Mouse (Mus musculus): ENCODE results near the gene Fxyd4. TPM values are rescaled to one million over a fixed set of nuclear protein-coding genes. Genes with fewer than 3 reads are reported as not detected.

Fxyd4 gene
- total RNA-seq, 2 experiments from 2014 or later: not detected

DNA sequence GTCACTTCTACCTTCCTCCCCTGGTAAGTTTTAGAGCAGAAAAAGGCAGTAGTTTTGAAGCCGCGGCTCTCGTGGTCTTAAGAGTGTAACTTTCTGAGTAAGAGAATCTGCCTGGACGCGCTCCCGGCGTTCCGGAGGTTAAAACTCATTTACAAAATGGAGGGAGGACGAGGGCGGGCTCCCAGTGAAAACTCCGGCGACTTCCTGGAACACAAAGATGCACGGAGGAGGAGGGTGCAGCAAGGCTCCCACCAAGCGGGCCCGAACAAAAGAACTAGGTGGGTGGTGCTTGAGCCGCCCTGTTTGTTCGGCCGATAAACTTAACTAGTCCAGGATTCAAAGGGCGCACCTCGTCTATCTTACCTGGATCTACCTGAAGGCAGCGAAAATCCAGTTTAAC is 19.9 kb downstream of the Fxyd4 start:
- peak; percentile 78 for DNase-seq

DNA sequence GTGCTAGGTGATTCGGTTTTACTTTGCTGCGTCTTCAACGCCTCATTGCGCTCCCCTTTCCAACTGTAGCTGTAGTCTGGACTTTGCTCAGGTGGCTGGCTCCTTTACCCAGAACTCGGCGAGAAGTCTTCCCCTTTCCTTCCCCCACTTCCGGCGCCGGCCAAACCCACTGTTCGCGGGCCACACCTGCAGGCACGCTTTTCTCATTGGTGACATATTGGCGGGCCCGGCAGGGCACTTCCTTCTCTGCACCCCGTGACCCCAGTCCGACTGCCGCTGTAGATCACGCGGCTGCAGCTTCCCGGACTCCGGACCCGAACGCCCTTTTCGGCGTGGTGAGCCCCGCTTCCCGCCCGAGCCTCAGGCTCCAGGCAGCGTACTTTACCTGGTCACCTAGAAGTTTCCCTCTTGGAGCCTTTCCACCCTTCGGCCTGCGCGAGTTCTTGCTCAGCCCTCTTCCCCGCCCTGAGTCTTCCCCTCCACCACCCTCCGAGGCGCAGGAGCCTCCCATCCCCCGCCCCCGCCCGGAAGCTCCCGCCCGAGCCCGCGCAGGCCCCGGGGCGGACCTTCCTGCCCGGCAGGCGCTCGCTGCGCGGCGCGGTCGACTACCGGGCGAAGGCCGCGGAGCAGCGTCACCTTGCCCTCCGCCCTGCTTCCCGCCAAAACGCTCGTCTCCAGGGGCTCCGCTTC is 20.6 kb downstream of the Fxyd4 start:
- DNase-seq: peak; percentile 81

DNA sequence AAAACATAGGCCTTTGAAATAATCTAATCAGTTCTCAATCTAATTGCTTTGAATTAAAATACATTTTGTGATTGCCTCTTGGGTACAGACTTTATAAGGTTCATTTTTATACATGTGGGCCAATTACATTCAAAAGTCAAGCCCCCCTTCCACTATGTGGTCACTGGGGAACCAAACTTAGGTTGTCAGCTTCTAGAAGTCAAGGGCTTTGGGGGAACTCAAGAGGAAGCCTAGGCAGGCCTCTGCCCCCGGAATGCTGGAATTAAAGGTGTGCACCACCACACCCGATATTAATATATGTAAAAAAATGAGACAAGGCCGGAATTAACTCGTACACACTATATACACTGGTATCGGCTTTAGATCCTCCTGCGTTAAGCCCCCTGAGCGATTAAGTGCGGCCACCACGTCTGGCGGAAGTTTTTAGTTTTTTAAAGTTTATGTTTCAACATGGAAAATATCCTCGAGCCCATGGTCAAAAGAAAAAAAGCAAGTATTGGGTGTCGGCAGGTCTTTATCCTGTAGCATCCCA is 21.2 kb downstream of the Fxyd4 start:
- no peak for DNase-seq

DNA sequence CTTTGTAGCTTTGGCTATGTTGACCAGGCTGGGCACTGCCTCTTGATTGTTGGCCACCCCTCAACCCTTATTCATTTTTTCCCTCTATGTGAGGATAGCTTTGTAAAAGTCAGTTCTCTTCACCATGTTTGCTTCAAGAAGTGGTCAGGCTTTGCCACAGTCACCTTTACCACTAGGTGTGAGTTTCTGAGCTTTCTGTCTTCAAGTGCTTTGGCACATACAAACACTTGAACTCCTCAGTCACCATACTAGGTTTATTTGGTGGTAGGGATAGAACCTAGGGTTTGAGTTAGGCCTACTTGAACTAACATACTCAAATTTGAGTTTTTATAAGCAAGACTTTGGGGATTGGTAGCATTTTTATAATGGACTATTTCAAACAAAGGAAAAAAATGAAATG is 23.0 kb downstream of the Fxyd4 start:
- DNase-seq: no peak

DNA sequence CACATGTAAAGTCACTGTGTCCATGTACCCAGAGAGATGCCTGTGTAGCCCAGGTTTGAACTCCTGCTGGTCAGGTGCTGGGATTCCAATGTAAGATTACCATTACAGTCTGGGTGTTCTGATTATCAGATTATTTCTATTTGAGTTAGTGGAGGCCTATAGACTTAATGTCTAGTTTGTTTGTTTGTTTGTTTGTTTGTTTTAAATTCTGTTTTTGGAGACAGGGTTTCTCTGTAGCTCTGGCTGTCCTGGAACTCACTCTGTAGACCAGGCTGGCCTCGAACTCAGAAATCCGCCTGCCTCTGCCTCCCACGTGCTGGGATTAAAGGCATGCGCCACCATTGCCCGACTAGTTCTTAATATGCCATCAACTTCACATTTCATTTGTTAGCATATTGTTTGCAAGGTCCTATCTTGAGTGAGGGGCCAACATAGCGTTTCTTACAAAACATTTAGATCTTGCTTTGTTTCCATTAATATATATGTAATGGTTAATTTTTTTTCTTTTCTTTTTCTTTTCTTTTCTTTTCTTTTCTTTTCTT is 27.3 kb downstream of the Fxyd4 start:
- DNase-seq: no peak

DNA sequence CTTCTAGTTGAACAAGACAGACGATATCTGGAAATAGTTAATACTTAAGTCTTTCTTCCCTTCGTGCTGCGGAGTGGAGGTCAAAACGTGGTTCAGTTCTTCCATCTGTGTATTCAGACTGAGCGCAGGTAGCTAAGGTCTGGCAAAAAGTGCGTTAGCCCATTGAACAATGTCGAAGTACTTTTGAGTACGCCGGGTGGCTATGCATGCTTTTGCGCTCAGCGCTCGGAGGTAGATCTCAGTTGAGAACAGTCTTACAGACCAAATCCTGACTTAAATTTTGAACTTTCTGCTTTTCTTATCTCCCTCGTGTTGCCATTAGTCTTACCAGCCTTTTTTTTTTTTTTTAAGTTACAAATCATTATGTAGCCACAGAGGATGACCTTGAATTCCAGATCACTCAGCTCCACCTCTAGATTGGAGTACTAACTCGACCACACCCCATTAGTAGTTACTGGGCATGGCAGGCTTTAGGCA is 29.0 kb downstream of the Fxyd4 start:
- no peak for DNase-seq

DNA sequence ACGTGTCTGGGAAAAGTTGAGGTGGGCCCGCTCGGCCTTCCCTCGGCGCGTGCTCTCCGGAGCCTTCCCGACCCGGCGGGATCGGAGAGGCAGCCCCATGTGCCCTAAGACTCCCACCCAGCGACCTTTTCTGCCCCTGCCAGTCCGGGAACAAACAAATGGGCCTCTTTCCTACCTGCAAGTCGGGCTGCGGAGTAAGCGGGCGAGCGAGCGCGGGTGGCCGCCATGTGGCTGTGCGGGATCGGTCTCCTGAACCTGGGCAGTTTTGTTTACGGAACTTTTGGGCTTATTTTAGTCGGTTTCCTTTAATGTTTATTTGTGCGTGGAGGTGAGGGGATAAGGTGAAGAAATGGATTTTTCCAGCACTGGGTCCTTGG is 29.5 kb downstream of the Fxyd4 start:
- no peak for DNase-seq

DNA sequence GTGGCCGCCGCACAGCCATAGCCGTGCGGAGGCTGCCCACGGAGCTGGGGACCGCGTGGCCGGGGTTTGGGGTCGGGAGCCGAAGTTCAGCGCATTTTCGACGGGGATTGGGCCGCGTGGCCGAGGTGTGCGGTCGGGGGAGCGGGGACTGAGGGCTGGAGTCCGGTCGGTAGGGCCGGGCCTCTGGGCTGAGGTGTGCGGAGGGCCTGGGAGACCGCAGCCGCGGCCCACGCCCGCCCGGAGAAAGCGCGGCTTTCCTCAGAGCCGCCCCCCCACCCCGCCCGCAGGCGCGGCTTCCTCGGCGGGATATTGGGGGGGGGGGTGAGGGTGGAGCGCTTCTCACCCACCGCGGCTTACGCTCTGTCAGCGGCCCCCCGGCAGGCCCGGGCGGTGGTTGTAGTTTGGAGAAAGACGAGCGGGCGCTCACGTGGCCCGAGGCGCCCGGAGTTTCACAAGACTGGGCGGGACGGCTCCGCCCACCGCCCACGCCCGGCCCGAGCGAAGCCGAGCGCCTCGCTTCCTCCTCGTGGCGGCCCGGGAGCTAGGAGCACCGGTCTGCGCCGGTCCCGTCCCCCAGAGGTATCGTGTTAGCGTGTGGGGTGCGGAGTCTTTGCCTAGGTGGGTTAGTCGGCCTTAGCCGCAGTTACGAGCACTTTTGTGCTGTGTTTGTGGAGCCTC is 30.1 kb downstream of the Fxyd4 start:
- DNase-seq: peak; percentile 91

DNA sequence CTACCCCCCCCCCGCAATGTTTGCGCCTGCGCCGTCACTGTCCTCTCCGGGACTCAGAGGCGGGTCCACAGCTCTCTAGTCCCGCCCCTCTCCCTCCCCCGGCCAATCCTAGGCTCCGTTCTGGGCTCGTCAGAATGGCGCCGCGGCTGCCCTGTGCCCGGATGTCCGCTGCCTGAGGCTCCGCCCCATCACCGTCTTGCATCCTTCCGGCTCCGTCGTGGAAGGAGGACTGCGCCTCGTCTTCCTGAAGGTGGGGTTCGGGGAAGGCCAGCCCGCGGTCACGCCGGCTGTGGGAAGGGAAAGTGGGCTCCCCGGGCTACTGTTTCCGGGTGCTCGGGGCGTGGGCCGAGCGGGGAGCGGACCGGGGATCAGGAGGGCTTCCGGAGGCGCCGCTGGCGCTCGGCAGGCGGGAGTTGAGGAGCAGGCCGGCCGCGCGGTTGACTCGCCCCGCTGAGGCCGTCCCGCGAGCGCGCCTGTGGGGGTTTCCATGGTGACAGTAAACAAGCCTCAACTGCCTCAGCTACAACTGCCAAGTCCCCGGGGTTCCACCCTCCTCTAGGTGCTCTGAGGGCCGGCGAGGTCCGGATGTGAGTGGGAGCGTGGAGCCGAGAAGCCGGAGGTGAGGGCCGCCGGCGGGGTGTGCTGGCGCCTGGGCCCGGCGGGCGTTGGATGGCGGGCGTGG is 30.8 kb downstream of the Fxyd4 start:
- peak; percentile 97 for DNase-seq

DNA sequence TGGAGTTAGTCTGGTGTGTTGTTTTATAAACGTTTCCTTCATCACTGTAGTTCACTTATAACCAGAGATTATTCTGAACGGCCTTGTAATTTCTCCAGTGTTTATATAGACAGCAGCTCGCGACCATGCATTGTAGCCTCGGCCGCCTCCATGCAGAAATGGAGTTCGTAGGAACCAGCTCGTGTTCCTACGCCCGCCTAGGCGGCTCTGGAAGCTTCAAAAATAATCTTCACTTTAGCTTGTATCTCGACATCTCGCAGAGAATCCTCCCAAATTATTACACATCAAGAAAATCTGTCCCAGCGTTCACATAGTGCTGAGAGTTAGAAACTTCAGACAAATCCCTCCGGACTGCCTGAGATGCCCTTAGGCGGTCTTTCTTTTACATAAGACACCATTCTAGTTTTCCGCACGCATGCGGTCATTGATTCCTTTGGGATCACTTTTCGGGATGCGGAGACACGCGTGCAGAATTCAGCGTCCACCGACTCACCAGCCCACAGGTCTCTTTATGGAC is 31.4 kb downstream of the Fxyd4 start:
- DNase-seq: peak; percentile 45

DNA sequence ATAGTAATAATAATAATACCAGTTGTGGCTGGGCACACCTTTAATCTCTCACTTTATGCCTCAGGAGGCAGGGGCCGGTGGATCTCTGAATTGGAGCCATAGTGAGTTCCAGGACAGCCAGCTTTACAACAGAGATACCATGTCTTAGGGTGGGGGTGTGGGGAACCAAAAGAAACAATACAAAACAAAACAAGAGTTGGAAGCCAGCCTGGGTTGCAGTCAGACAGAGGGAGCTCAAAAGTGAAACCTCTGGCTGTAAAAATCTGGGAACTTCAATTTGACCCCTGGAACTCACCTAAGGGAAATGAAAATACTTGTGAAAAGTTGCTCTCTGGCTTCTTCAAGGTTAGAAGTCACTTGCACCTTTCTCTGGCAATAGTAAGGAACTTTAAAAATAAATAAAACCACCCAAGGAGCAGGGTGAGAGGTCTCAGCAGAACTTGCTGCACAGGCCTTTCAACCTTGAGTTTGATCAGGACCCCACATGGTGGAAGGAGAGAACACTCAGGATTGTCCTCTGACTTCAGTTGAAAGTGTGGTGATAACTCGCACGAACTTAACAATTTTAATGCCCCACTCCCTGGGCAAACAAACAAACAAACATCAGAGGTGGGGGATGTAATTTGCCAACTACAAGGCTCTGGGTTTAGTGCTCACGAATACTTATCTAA is 32.1 kb downstream of the Fxyd4 start:
- DNase-seq: no peak

DNA sequence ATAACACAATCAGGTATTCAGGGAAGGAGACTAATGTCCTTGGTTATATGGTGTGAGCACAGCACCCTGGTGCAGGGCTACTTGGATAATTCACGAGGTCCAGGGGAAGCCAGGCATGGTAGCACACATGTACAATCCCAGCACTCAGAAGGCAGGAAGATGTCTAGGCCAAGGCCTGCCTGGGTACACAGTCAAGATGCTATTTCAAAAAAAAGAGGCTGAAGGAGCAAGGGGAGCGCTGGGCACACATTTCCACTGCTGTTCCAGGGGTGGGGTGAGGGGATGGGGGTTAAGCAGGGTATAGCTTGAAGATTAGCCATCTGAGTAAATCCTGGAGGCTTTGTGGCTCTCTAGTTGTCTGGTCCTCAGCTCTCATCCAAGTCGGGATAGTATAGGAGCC is 33.7 kb downstream of the Fxyd4 start:
- no peak for DNase-seq

DNA sequence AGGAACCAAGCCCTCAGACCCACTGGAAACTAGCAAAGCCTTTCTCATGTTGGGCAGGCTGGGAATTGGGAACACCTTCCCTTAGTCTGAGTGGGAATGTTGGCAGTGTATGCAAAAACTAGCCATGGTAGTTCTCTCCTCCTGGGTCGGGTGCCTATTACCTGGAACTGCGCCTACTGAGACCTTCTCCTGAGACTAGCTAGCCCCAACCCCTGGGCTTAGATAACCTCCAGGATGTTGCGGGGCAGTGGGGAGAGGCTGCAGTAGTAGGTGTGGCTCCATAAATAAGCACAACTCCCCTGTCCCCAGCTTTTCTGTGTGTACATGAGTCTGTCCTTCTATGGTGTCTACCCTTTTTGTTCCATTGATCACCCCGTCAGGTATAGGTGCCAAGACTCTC is 34.9 kb downstream of the Fxyd4 start:
- no peak for DNase-seq

DNA sequence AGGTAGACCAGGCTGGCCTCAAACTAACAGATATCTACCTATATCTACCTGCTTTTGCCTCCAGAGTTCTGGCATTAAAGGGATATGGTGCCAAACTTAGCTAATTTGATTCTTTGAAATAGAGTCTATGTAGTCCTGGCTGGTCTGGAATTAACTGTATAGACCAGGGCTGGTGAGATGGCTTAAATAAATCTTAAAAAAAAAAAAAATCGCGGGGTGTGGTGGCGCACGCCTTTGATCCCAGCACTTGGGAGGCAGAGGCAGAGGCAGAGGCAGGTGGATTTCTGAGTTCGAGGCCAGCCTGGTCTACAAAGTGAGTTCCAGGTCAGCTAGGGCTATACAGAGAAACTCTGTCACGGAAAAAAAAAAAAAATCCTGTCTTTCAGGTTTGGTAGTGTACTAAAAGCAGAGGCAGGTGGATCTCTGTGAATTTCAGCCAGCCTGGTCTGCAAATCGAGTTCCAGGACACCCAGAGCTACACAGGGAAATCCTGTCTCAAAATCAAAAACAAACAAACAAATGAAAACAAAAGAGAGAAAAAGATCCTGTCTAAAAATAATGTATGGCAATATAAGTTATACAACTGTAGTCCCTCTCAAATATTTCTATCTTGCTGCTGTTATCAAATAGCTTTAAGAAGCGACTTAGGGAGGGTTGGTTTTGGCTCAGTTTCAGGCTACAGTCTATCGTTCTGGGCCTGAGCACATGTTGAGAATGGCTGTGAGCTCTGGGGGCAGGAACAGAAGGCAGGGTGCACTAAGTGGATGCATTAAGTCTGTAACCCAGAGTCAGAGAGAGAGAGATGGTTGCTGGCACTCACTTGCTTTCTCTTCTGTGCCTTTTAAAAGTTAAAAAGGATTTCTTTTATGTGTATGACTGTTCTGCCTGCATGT is 35.7 kb downstream of the Fxyd4 start:
- no peak for DNase-seq

DNA sequence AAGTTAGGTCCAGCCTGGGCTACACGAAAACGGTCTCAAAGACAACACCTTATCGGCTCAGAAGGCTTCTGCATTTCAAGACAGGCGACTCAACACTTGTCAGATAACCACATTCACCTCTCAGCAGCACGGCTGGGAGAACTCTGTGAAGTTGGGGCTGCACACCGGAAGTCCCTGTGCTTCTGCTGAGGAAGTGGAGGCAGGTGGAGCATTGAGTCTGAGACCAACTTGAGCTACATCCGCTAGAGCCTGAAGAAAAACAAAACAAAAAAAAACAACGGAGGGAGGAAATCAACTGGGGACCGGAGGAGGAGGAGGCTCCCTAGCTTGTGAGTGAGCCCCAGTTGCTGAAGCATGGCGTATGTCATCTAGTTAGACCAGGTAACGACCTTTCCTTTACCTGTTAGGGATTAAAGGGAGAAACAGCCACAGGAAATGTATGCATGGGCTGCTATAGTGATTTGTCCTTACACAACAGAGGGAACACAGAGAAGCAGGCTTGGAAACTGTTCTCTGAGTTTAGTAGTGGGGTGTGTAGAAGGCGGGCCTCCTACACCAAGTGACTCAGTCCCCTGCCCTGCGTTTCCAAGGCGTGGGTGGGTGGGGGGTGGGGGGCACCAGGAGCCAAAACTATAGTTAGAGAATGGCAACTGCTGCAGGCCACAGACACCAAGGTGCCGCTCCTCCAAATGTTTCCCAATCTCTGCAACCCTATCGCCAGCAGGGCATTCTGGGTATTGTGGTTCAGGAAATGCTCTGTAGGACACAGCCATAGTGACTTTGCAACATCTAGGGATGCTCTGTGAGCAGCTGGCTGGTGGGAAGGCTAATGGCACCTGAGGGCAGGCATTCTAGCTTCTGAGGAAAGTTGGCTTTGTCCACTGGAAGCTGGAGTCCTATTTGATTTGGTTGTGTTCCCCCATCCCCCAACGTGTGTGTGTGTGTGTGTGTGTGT is 37.1 kb downstream of the Fxyd4 start, which contains the start of gene Hnrnpf:
Gene Hnrnpf (plus strand): TSS at position 199 of the 955 bp plus-strand sequence.
- no peak for DNase-seq

DNA sequence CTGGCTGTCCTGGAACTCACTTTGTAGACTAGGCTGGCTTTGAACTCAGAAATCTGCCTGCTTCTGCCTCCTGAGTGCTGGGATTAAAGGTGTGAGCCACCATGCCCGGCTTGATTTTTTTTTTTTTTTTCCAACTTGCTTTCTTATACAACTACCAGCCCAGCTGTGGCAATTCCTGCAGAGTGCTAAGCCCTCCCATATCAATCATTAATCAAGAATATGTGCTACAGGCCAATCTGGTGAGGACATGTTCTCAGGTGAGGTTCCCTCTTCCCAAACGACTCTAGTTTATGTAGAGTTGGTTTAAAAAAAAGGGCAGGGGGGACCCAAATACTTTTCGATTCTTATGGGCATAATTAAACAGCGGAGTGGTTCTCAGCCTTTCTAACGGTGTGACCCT is 39.7 kb downstream of the Fxyd4 start:
- no peak for DNase-seq

DNA sequence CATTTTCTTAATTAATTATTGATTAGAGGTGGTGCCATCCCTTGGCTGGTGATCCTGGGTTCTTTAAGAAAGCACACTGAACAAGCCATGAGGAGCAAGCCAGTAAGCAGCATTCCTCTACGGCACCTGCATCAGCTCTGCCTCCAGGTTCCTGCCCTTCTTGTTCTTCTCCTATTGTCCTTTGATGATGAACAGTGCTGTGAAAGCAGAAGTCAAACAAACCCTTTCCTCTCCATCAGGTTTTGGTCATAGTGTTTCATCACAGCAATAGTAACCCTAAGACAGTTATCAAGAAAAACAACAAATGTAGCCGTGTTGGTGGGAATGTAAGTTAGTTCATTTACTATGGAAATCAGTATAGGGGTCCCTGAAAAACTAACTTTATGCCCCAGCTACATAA is 44.1 kb downstream of the Fxyd4 start:
- DNase-seq: no peak

DNA sequence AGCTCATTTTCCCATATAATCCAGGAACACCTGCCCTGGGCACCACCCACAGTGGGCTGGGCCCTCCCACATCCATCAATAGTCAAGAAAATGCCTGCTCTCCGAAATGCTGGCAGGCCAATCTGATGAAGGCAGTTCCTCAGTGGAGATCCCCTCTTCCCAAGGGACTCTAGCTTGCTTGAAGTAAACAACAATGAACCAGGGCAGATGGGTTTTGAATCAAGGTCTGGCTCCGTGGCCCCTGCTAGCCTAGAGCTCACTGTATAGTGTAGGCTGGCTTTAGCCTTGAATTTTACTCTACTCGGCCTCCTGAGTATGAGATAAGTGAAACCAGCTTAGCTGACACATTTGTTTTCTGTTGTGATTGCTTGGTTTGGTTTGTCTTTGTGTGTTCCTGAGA is 45.1 kb downstream of the Fxyd4 start:
- no peak for DNase-seq

DNA sequence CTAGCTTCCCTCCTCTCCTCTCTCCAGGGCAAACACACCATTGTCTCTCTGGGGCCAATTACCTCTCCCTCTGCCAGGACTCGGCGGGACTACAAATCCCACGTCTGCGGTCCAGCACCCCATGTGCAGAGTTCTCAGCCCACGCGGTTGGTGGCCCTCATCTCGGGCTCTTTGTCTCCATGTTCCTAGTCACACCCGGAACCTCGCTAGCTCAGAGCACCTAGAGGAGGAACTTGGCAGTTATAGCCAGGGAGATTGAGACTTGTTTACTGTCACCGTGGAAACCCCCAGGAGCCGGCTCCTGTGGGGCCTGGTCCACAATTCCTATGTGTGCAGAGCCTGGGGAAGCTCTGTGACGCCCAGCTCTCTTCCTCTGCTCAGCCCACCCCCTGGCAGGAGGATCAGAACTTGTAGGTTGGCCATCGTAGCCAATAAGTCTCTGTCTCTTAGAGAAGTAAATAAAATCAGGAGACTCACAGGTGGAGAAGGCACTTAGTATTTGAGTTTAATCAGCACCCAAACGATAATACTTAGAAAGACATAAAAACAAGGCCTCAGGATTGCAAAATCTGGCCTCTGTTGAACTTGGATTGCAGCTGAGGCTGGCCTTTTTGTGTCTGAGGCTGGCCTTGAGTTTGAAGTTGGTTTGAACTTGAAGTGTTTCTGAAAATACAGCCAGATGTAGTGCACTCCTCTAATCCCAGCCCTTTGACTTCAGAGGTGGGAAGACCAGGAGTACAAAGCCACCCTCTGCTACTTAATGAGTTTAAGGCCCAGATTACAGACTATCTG is 45.9 kb downstream of the Fxyd4 start:
- DNase-seq: no peak

Data from heart, postnatal 4 days (tissue).